Mouse (Mus musculus): Measurements from ENCODE around the gene Sspn.

DNA sequence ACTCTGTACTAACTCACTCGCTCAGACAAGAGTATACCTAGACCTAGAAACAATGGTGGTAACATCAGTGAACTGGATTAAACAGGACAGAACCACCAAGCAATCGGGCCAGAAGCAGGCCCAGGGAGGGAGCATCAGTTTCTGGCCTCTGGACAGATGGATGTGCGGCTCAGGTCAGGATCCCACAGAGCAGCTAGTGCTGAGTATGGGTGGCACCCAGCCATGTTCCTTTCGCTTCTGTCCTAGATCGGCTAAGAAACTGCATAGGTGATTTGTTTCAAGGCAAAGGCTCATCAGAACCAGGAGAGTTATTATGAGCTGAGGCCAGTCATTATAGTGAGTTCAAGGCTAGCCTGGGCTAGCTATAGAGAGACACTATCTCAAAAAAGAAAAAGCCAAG is 27.3 kb upstream of the Sspn start:
- no peak for TF ChIP-seq HCFC1 (IDR thresholded peaks at IDR 0.05; ENCODE audit: borderline replicate concordance, insufficient read depth, low read length)
- TF ChIP-seq ZC3H11A (IDR thresholded peaks at IDR 0.05; ENCODE audit: borderline replicate concordance, low read depth, low read length), result no peak
- no peak for TF ChIP-seq MAFK (IDR thresholded peaks at IDR 0.05; ENCODE audit: insufficient read depth, low read depth, low read length)
- TF ChIP-seq ZNF384 (IDR thresholded peaks at IDR 0.05; ENCODE audit: low read depth, low read length), result no peak
- TF ChIP-seq CHD2 (IDR thresholded peaks at IDR 0.05; ENCODE audit: low read depth, low read length), result no peak
